Mouse (Mus musculus) C2C12 (cell line): ENCODE results near the gene Tmem114. TPM values are rescaled to one million over a fixed set of nuclear protein-coding genes. Genes with fewer than 3 reads are reported as not detected.

Experiments
- H3K27me3 ChIP-seq: one replicate; pipeline ENCODE4 v1.6.1; 2011; ENCODE audit not compliant: control insufficient read depth, insufficient read depth, insufficient read length
- H3K36me3 ChIP-seq: one replicate; pipeline ENCODE4 v1.6.1; 2011; ENCODE audit not compliant: control insufficient read depth, insufficient read depth
- H3K4me3 ChIP-seq: one replicate; pipeline ENCODE4 v1.5.1; 2011; ENCODE audit warnings: mild to moderate bottlenecking, control low read depth; ENCODE audit not compliant: poor library complexity, insufficient read depth, severe bottlenecking
- H3K79me2 ChIP-seq: one replicate; pipeline ENCODE4 v1.6.1; 2011; ENCODE audit not compliant: control insufficient read depth, insufficient read depth
- H3K79me3 ChIP-seq: one replicate; pipeline ENCODE4 v1.6.1; 2011; ENCODE audit warnings: low read depth, control low read depth
- H3ac ChIP-seq: one replicate; pipeline ENCODE3; 2011; ENCODE audit warnings: low read depth; ENCODE audit not compliant: control insufficient read depth, insufficient read length
- CEBPB ChIP-seq: IDR thresholded peaks from one replicate; pipeline ENCODE4 v1.6.1; 2011; ENCODE audit warnings: low read depth, mild to moderate bottlenecking, control low read depth, moderate library complexity
- CTCF ChIP-seq: IDR thresholded peaks from one replicate; pipeline ENCODE4 v1.5.1; 2011; ENCODE audit not compliant: control insufficient read depth, insufficient read depth, insufficient read length
- FOSL1 ChIP-seq: IDR thresholded peaks from one replicate; pipeline ENCODE4 v1.8.0; 2011; ENCODE audit warnings: mild to moderate bottlenecking, low read length; ENCODE audit not compliant: poor library complexity, insufficient read depth, severe bottlenecking
- MAX ChIP-seq: IDR thresholded peaks from one replicate; pipeline ENCODE4 v1.6.1; 2011; ENCODE audit warnings: mild to moderate bottlenecking, control low read depth
- MYOD1 ChIP-seq: IDR thresholded peaks from one replicate; pipeline ENCODE4 v1.6.1; 2011; ENCODE audit warnings: low read depth; ENCODE audit not compliant: control insufficient read depth, insufficient read length
- MYOG ChIP-seq: IDR thresholded peaks from one replicate; pipeline ENCODE4 v1.6.1; 2011; ENCODE audit not compliant: control insufficient read depth, insufficient read length; ENCODE audit errors: extremely low read depth
- USF1 ChIP-seq: IDR thresholded peaks from one replicate; pipeline ENCODE4 v1.6.1; 2011; ENCODE audit warnings: low read depth, mild to moderate bottlenecking, control low read depth, moderate library complexity
- polyA plus RNA-seq: library from polyadenylated mRNA; unstranded; fragments of >200 nt; fragmentation: generic; extraction: Trizol; gene quantifications from one replicate; pipeline ENCODE4 v1.2.1, GENCODE M21; 2012; ENCODE audit warnings: missing spikeins

Gene Tmem114
- polyA plus RNA-seq, 1 experiment = not detected

GRCm38 (mm10) chr16:8386386-8386785 lies 38.5 kb downstream of the Tmem114 start:
- Histone ChIP-seq H3K79me3 (no peaks in the 10 kb centered on the region), H3K4me3 (no peak overlapping the region), H3ac (no peak overlapping the region), H3K36me3 (no peaks in the 10 kb centered on the region), H3K79me2 (no peaks in the 10 kb centered on the region), H3K27me3 (peaks cover 4% of the 10 kb centered on the region)
- TF ChIP-seq MYOG (no peak), CTCF (no peak), USF1 (no peak), MYOD1 (no peak)

DNA sequence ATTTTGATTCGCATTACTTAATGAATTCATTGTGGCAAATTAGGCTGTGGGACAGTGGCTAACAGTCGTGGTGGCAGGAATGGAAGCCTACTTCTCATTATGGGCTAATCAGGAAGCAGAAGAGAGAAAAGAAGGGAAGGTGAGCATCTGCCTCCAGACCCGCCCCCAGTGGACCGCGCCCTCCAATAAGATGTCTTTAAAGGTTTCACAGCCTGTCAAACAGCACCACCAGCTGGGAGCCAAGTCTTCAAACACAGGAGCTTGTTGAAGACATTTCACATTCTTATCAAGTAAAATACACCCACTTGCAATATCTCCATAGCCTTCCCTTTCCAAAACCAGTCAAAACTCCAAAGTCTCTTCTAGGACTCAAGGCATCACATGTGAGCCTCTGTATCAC lies 39.3 kb downstream of the Tmem114 start:
- H3K4me3 ChIP-seq = no peak overlapping the region
- H3K79me2 ChIP-seq = no peaks in the 10 kb centered on the region
- TF ChIP-seq USF1 (no peak), CEBPB (no peak), CTCF (no peak), MAX (no peak), MYOD1 (no peak)
- no peak overlapping the region for H3ac ChIP-seq
- H3K79me3 ChIP-seq = no peaks in the 10 kb centered on the region
- no peaks in the 10 kb centered on the region for H3K36me3 ChIP-seq
- peaks cover 4% of the 10 kb centered on the region for H3K27me3 ChIP-seq

- Histone ChIP-seq H3K36me3 (no peaks in the 10 kb centered on the region), H3K27me3 (peaks cover 4% of the 10 kb centered on the region), H3K79me2 (no peaks in the 10 kb centered on the region), H3ac (no peak overlapping the region), H3K4me3 (no peak overlapping the region), H3K79me3 (no peaks in the 10 kb centered on the region)
- TF ChIP-seq USF1 (no peak), MYOG (no peak), MAX (no peak), CTCF (no peak), FOSL1 (no peak), CEBPB (no peak), MYOD1 (no peak)
Measured at GRCm38 (mm10) chr16:8384772-8385171, 40.2 kb downstream of the Tmem114 start.

DNA sequence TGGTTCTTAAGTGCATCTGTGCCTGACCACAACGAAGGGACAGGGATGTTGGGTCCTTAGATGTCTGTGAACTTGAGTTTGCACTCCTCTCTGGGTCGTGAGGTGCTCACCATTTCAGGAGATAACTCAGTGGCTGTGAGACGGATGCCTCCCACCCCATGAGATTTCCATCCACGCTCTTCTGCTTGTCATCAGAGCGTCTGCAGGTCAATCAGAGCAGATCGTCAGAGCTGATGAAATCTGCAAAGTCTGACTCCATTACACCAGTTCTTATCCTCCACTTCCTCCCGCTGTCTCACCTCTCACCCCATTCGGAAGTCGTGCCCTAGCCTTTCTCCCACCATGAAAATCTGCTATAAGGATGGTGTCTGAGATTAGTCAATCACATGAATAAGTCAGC lies 41.5 kb downstream of the Tmem114 start:
- no peak for TF ChIP-seq FOSL1
- H3K4me3 ChIP-seq = no peak overlapping the region
- H3ac ChIP-seq = no peak overlapping the region
- H3K79me2 ChIP-seq = no peaks in the 10 kb centered on the region
- peaks cover 4% of the 10 kb centered on the region for H3K27me3 ChIP-seq
- H3K36me3 ChIP-seq = no peaks in the 10 kb centered on the region
- no peaks in the 10 kb centered on the region for H3K79me3 ChIP-seq

DNA sequence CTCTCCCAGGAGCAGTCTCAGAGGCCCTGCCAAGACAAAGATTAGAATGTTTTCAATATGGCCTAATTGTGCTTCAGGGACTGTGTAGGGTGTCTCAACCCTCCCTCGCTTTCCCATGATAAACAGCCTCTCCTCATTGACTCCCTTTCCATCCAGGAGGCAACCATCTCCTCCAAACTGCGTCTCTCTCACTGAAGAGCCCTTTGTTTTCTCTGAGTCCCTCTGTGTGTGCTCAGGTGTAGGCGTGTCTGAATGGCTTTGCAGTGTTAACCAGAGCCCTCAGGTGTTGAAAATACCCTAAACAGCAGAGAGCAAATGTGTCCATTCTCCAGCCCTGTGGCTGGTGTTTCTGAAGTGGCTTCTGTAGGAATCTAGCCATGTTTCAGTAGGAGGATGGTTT lies 61.9 kb downstream of the Tmem114 start:
- Histone ChIP-seq H3K79me3 (no peaks in the 10 kb centered on the region), H3K36me3 (no peaks in the 10 kb centered on the region), H3K27me3 (no peaks in the 10 kb centered on the region), H3K4me3 (no peak overlapping the region), H3K79me2 (no peaks in the 10 kb centered on the region), H3ac (no peak overlapping the region)
- TF ChIP-seq CTCF (no peak), MAX (no peak), CEBPB (no peak), USF1 (no peak), FOSL1 (no peak), MYOD1 (no peak), MYOG (no peak)

Other genes with a start within 250 kb of the Tmem114 start
- gene Mettl22, start 45.7 kb upstream of the Tmem114 start, polyA plus RNA-seq = 8.4 TPM
- 0.05 TPM for gene Abat, start 88.3 kb upstream of the Tmem114 start, polyA plus RNA-seq
- 44.2 TPM for gene Pmm2, start 212.5 kb upstream of the Tmem114 start, polyA plus RNA-seq
- 8.5 TPM for gene Tmem186, start 212.6 kb upstream of the Tmem114 start, polyA plus RNA-seq
- 94.2 TPM for gene Carhsp1, start 247.0 kb upstream of the Tmem114 start, polyA plus RNA-seq